In the genomic region with DNA sequence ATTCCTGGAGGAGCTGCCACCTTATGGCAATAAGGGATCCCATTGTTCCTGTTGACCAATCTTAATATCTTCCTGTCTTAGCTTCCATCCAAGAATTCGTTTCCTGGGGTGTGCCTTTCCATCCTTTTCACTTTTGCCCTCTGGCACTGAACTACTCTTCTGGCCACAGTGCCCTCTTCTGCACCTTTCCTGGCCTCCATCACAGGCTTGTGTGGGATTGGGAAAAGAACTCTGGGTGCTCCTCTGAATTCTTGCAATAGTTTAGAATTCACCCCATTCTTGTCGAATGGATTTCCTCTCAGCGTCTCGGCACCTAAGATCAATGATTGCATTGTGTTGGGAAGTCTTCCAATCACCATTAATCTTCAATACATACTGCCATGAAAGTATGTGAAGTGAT, we compare ENCODE assay signal across 8 mouse cellular contexts. TPM values are rescaled to one million over a fixed set of nuclear protein-coding genes. Genes with fewer than 3 reads are reported as not detected.
DNase-seq lines count a peak whose midpoint lies in the region; ATAC-seq lines count a peak whose summit lies in the region.

No protein-coding gene starts in this region.

- WGBS in kidney, embryonic 16.5 days, result 34% methylated on average over 4 of the region's 4 CpGs
- 43% methylated on average over 4 of the region's 4 CpGs for WGBS in forebrain, embryonic 10.5 days
- WGBS in limb, embryonic 10.5 days, result 48% methylated on average over 4 of the region's 4 CpGs
- 30% methylated on average over 4 of the region's 4 CpGs for WGBS in neural tube, embryonic 12.5 days

- H3K27me3 ChIP-seq in kidney, embryonic 16.5 days (ENCODE audit: insufficient read depth, low read length), result no peaks in the 10 kb centered on the region
- peaks cover 25% of the 10 kb centered on the region for H3K27me3 ChIP-seq in forebrain, embryonic 10.5 days (ENCODE audit: poor library complexity, severe bottlenecking)
- no peaks in the 10 kb centered on the region for H3K27me3 ChIP-seq in limb, embryonic 10.5 days (ENCODE audit: low read depth, poor library complexity, severe bottlenecking)
- H3K27me3 ChIP-seq in neural tube, embryonic 12.5 days (replicated peaks), result no peaks in the 10 kb centered on the region

- DNase-seq in kidney, postnatal 36 days, result no peak
- DNase-seq in forebrain, embryonic 10.5 days (ENCODE audit: extremely low spot score, low spot score), result no peak
- DNase-seq in limb, embryonic 10.5 days (ENCODE audit: low spot score), result no peak
- no peak for DNase-seq in c-Kit-positive CD71-positive TER-119-positive erythroid progenitor cells, embryonic 14.5 days (ENCODE audit: low spot score)
- no peak for DNase-seq in cerebellum, postnatal 36 days
- DNase-seq in layer of hippocampus, postnatal 14 days (ENCODE audit: low spot score in 2 of 2), result no peak

- H3K4me1 ChIP-seq in kidney, embryonic 16.5 days (ENCODE audit: insufficient read depth, low read length), result peaks cover 16% of the 10 kb centered on the region
- peaks cover 35% of the 10 kb centered on the region for H3K4me1 ChIP-seq in forebrain, embryonic 10.5 days
- peaks cover 21% of the 10 kb centered on the region for H3K4me1 ChIP-seq in limb, embryonic 10.5 days
- H3K4me1 ChIP-seq in neural tube, embryonic 12.5 days, result peaks cover 18% of the 10 kb centered on the region

- no peaks in the 10 kb centered on the region for H3K9me3 ChIP-seq in kidney, embryonic 16.5 days (ENCODE audit: low read length)
- H3K9me3 ChIP-seq in forebrain, embryonic 10.5 days, result no peaks in the 10 kb centered on the region
- no peaks in the 10 kb centered on the region for H3K9me3 ChIP-seq in limb, embryonic 10.5 days (replicated peaks)
- H3K9me3 ChIP-seq in neural tube, embryonic 12.5 days, result no peaks in the 10 kb centered on the region

- ATAC-seq in kidney, embryonic 16.5 days (ENCODE audit: low FRiP score, low TSS enrichment), result no peak
- ATAC-seq in neural tube, embryonic 12.5 days (ENCODE audit: low FRiP score, low read depth), result no peak

- no peak overlapping the region; the same call in 1 of the 2 replicates for H3K27ac ChIP-seq in kidney, embryonic 16.5 days (ENCODE audit: low read length)
- H3K27ac ChIP-seq in forebrain, embryonic 10.5 days, result 0 out of 2 replicates have a peak overlapping the region, but pooled peaks have one; percentile 98
- H3K27ac ChIP-seq in limb, embryonic 10.5 days, result peak overlapping the region; percentile 91; the same call in 1 of the 2 replicates
- no peak overlapping the region for H3K27ac ChIP-seq in neural tube, embryonic 12.5 days

- no peak overlapping the region for H3K9ac ChIP-seq in kidney, embryonic 16.5 days (replicated peaks; ENCODE audit: low read length)
- no peak overlapping the region for H3K9ac ChIP-seq in neural tube, embryonic 12.5 days

- H3K4me2 ChIP-seq in kidney, embryonic 16.5 days (replicated peaks; ENCODE audit: low read depth, low read length), result peak overlapping the region; percentile 87
- H3K4me2 ChIP-seq in neural tube, embryonic 12.5 days (replicated peaks), result peak overlapping the region; percentile 87

- peak overlapping the region; percentile 87 for H3K4me3 ChIP-seq in kidney, embryonic 16.5 days (ENCODE audit: low read length)
- peak overlapping the region; percentile 85 for H3K4me3 ChIP-seq in forebrain, embryonic 10.5 days
- peak overlapping the region; percentile 74 for H3K4me3 ChIP-seq in limb, embryonic 10.5 days
- H3K4me3 ChIP-seq in neural tube, embryonic 12.5 days, result no peak overlapping the region

- H3K36me3 ChIP-seq in kidney, embryonic 16.5 days (ENCODE audit: insufficient read depth, low read length), result no peaks in the 10 kb centered on the region
- H3K36me3 ChIP-seq in forebrain, embryonic 10.5 days (replicated peaks), result peaks cover 8% of the 10 kb centered on the region
- peaks cover 6% of the 10 kb centered on the region; the same call in 1 of the 2 replicates for H3K36me3 ChIP-seq in limb, embryonic 10.5 days
- H3K36me3 ChIP-seq in neural tube, embryonic 12.5 days, result no peaks in the 10 kb centered on the region

RNA-seq across cellular contexts. Expression of gene Gm11437, which starts 11.3 kb away (rescaled TPM):
- not detected in 2 replicates for polyA plus RNA-seq in kidney, embryonic 16.5 days (2015; fragmentation: Nextera tagmentation; extraction: Ambion mirVana)
- polyA plus RNA-seq in forebrain, embryonic 10.5 days (2016; fragmentation: Nextera tagmentation; extraction: Ambion mirVana), result not detected in 2 replicates
- not detected in 2 replicates for polyA plus RNA-seq in limb, embryonic 10.5 days (2016; fragmentation: Nextera tagmentation; extraction: Ambion mirVana)
- not detected in 2 replicates for polyA plus RNA-seq in neural tube, embryonic 12.5 days (2016; fragmentation: Nextera tagmentation; extraction: Ambion mirVana)
- total RNA-seq in layer of hippocampus, postnatal 14 days (2021), result not detected

RNA-seq across cellular contexts. Expression of gene Acaca, which starts 49.1 kb away (rescaled TPM):
- polyA plus RNA-seq in kidney, embryonic 16.5 days (2015; fragmentation: Nextera tagmentation; extraction: Ambion mirVana), result 12.0 TPM in 2 replicates
- 25.6 and 26.8 TPM in 2 replicates for polyA plus RNA-seq in forebrain, embryonic 10.5 days (2016; fragmentation: Nextera tagmentation; extraction: Ambion mirVana)
- 21.3 and 22.8 TPM in 2 replicates for polyA plus RNA-seq in limb, embryonic 10.5 days (2016; fragmentation: Nextera tagmentation; extraction: Ambion mirVana)
- 24.8 and 29.0 TPM in 2 replicates for polyA plus RNA-seq in neural tube, embryonic 12.5 days (2016; fragmentation: Nextera tagmentation; extraction: Ambion mirVana)
- total RNA-seq in layer of hippocampus, postnatal 14 days (2021), result 10 to 100 TPM; 87.4 to 91.5 TPM

RNA-seq across cellular contexts. Expression of gene Tada2a, which starts 49.2 kb away (rescaled TPM):
- 34.1 and 36.1 TPM in 2 replicates for polyA plus RNA-seq in kidney, embryonic 16.5 days (2015; fragmentation: Nextera tagmentation; extraction: Ambion mirVana)
- 43.6 and 43.7 TPM in 2 replicates for polyA plus RNA-seq in forebrain, embryonic 10.5 days (2016; fragmentation: Nextera tagmentation; extraction: Ambion mirVana)
- polyA plus RNA-seq in limb, embryonic 10.5 days (2016; fragmentation: Nextera tagmentation; extraction: Ambion mirVana), result 39.5 and 43.9 TPM in 2 replicates
- 29.9 and 31.3 TPM in 2 replicates for polyA plus RNA-seq in neural tube, embryonic 12.5 days (2016; fragmentation: Nextera tagmentation; extraction: Ambion mirVana)
- 10 to 100 TPM; 29.7 to 30.3 TPM for total RNA-seq in layer of hippocampus, postnatal 14 days (2021)

Comparison
In these comparisons a context has a peak if more than half of its experiments do, and no peak if none do; other contexts are left out.
1. H3K27ac ChIP-seq: peak in forebrain, embryonic 10.5 days (single experiment) and limb, embryonic 10.5 days (single experiment); none in kidney, embryonic 16.5 days (single experiment) and neural tube, embryonic 12.5 days (single experiment).